Mouse (Mus musculus): Measurements from ENCODE around the gene Wwtr1. TPM values are rescaled to one million over a fixed set of nuclear protein-coding genes. Genes with fewer than 3 reads are reported as not detected.

The Wwtr1 gene
- total and polyA plus RNA-seq, 2 experiments: 4.9 to 11.9 TPM

GRCm38 (mm10) chr3:57603891-57604617 lies 28.3 kb upstream of the Wwtr1 start:
- Histone ChIP-seq H3K79me2 (ENCODE audit: control insufficient read depth, insufficient read depth, low read length) (no peaks in the 10 kb centered on the region), H3K27ac (replicated peaks; ENCODE audit: insufficient read depth, low read depth, low read length) (no peak overlapping the region), H3K27me3 (ENCODE audit: control insufficient read depth, insufficient read depth, low read length) (no peaks in the 10 kb centered on the region), H3K36me3 (ENCODE audit: control insufficient read depth, insufficient read depth, low read length) (no peaks in the 10 kb centered on the region), H3K4me3 (ENCODE audit: insufficient read depth, low read depth, low read length) (no peak overlapping the region), H3K9ac (ENCODE audit: low read depth, low read length) (no peak overlapping the region), H3K4me1 (ENCODE audit: control insufficient read depth, insufficient read depth, low read length) (peaks cover 4% of the 10 kb centered on the region)
- 53% methylated on average over 5 of the region's 5 CpGs for WGBS
- DNase-seq (ENCODE audit: extremely low read depth, low read depth, low spot score): peak; percentile 86
- TF ChIP-seq CTCF (IDR thresholded peaks at IDR 0.05; ENCODE audit: low read depth, low read length): no peak
- no peak for TF ChIP-seq POLR2A (IDR thresholded peaks at IDR 0.05; ENCODE audit: extremely low read depth, insufficient read depth, low read length)

- DNase-seq (ENCODE audit: extremely low read depth, low read depth, low spot score): no peak
- no peak for TF ChIP-seq POLR2A (IDR thresholded peaks at IDR 0.05; ENCODE audit: extremely low read depth, insufficient read depth, low read length)
- no peak for TF ChIP-seq CTCF (IDR thresholded peaks at IDR 0.05; ENCODE audit: low read depth, low read length)
- peaks cover 4% of the 10 kb centered on the region for H3K4me1 ChIP-seq (ENCODE audit: control insufficient read depth, insufficient read depth, low read length)
- no peak overlapping the region for H3K9ac ChIP-seq (ENCODE audit: low read depth, low read length)
- 65% methylated on average over 4 of the region's 4 CpGs for WGBS
- no peaks in the 10 kb centered on the region for H3K27me3 ChIP-seq (ENCODE audit: control insufficient read depth, insufficient read depth, low read length)
- no peaks in the 10 kb centered on the region for H3K79me2 ChIP-seq (ENCODE audit: control insufficient read depth, insufficient read depth, low read length)
- no peaks in the 10 kb centered on the region for H3K36me3 ChIP-seq (ENCODE audit: control insufficient read depth, insufficient read depth, low read length)
- no peak overlapping the region for H3K27ac ChIP-seq (replicated peaks; ENCODE audit: insufficient read depth, low read depth, low read length)
- no peak overlapping the region for H3K4me3 ChIP-seq (ENCODE audit: insufficient read depth, low read depth, low read length)
Observed at GRCm38 (mm10) chr3:57602610-57603009, 26.9 kb upstream of the Wwtr1 start.

- no peak overlapping the region for H3K27ac ChIP-seq (replicated peaks; ENCODE audit: insufficient read depth, low read depth, low read length)
Observed at GRCm38 (mm10) chr3:57596566-57596965, 20.9 kb upstream of the Wwtr1 start.

GRCm38 (mm10) chr3:57595506-57595905 lies 19.8 kb upstream of the Wwtr1 start:
- peak; percentile 89 for DNase-seq (ENCODE audit: extremely low read depth, low read depth, low spot score)

More at GRCm38 (mm10) chr3:57596566-57596965, 20.9 kb upstream of the Wwtr1 start:
- Histone ChIP-seq H3K27me3 (ENCODE audit: control insufficient read depth, insufficient read depth, low read length) (no peaks in the 10 kb centered on the region), H3K4me1 (ENCODE audit: control insufficient read depth, insufficient read depth, low read length) (peaks cover 2% of the 10 kb centered on the region; the same call in 1 of the 2 replicates), H3K9ac (ENCODE audit: low read depth, low read length) (no peak overlapping the region), H3K4me3 (ENCODE audit: insufficient read depth, low read depth, low read length) (no peak overlapping the region), H3K36me3 (ENCODE audit: control insufficient read depth, insufficient read depth, low read length) (no peaks in the 10 kb centered on the region), H3K79me2 (ENCODE audit: control insufficient read depth, insufficient read depth, low read length) (no peaks in the 10 kb centered on the region)
- WGBS: 73% methylated on average over 7 of the region's 7 CpGs
- TF ChIP-seq POLR2A (IDR thresholded peaks at IDR 0.05; ENCODE audit: extremely low read depth, insufficient read depth, low read length) (no peak), CTCF (IDR thresholded peaks at IDR 0.05; ENCODE audit: low read depth, low read length) (no peak)
- DNase-seq (ENCODE audit: extremely low read depth, low read depth, low spot score): no peak

GRCm38 (mm10) chr3:57585967-57586366 lies 10.3 kb upstream of the Wwtr1 start:
- 81% methylated on average over 6 of the region's 6 CpGs for WGBS
- H3K27ac ChIP-seq (replicated peaks; ENCODE audit: insufficient read depth, low read depth, low read length): no peak overlapping the region
- H3K4me3 ChIP-seq (ENCODE audit: insufficient read depth, low read depth, low read length): no peak overlapping the region

More at GRCm38 (mm10) chr3:57595506-57595905, 19.8 kb upstream of the Wwtr1 start:
- TF ChIP-seq CTCF (IDR thresholded peaks at IDR 0.05; ENCODE audit: low read depth, low read length) (no peak), POLR2A (IDR thresholded peaks at IDR 0.05; ENCODE audit: extremely low read depth, insufficient read depth, low read length) (no peak)
- peaks cover 2% of the 10 kb centered on the region; the same call in 1 of the 2 replicates for H3K4me1 ChIP-seq (ENCODE audit: control insufficient read depth, insufficient read depth, low read length)
- H3K79me2 ChIP-seq (ENCODE audit: control insufficient read depth, insufficient read depth, low read length): no peaks in the 10 kb centered on the region
- H3K4me3 ChIP-seq (ENCODE audit: insufficient read depth, low read depth, low read length): no peak overlapping the region
- H3K27me3 ChIP-seq (ENCODE audit: control insufficient read depth, insufficient read depth, low read length): no peaks in the 10 kb centered on the region
- H3K36me3 ChIP-seq (ENCODE audit: control insufficient read depth, insufficient read depth, low read length): no peaks in the 10 kb centered on the region
- H3K27ac ChIP-seq (replicated peaks; ENCODE audit: insufficient read depth, low read depth, low read length): no peak overlapping the region; the same call in 1 of the 2 replicates
- H3K9ac ChIP-seq (ENCODE audit: low read depth, low read length): no peak overlapping the region

GRCm38 (mm10) chr3:57583533-57583932 lies 7.8 kb upstream of the Wwtr1 start:
- no peak overlapping the region for H3K9ac ChIP-seq (ENCODE audit: low read depth, low read length)
- 70% methylated on average over 4 of the region's 4 CpGs for WGBS
- no peak overlapping the region for H3K27ac ChIP-seq (replicated peaks; ENCODE audit: insufficient read depth, low read depth, low read length)
- H3K4me1 ChIP-seq (ENCODE audit: control insufficient read depth, insufficient read depth, low read length): no peaks in the 10 kb centered on the region
- H3K36me3 ChIP-seq (ENCODE audit: control insufficient read depth, insufficient read depth, low read length): no peaks in the 10 kb centered on the region
- no peak overlapping the region for H3K4me3 ChIP-seq (ENCODE audit: insufficient read depth, low read depth, low read length)
- no peaks in the 10 kb centered on the region for H3K27me3 ChIP-seq (ENCODE audit: control insufficient read depth, insufficient read depth, low read length)
- no peak for TF ChIP-seq POLR2A (IDR thresholded peaks at IDR 0.05; ENCODE audit: extremely low read depth, insufficient read depth, low read length)
- TF ChIP-seq CTCF (IDR thresholded peaks at IDR 0.05; ENCODE audit: low read depth, low read length): no peak
- no peaks in the 10 kb centered on the region for H3K79me2 ChIP-seq (ENCODE audit: control insufficient read depth, insufficient read depth, low read length)
- DNase-seq (ENCODE audit: extremely low read depth, low read depth, low spot score): no peak

More at GRCm38 (mm10) chr3:57585967-57586366, 10.3 kb upstream of the Wwtr1 start:
- no peak for DNase-seq (ENCODE audit: extremely low read depth, low read depth, low spot score)
- Histone ChIP-seq H3K9ac (ENCODE audit: low read depth, low read length) (no peak overlapping the region), H3K4me1 (ENCODE audit: control insufficient read depth, insufficient read depth, low read length) (no peaks in the 10 kb centered on the region), H3K36me3 (ENCODE audit: control insufficient read depth, insufficient read depth, low read length) (no peaks in the 10 kb centered on the region), H3K79me2 (ENCODE audit: control insufficient read depth, insufficient read depth, low read length) (no peaks in the 10 kb centered on the region), H3K27me3 (ENCODE audit: control insufficient read depth, insufficient read depth, low read length) (no peaks in the 10 kb centered on the region)
- TF ChIP-seq POLR2A (IDR thresholded peaks at IDR 0.05; ENCODE audit: extremely low read depth, insufficient read depth, low read length) (no peak), CTCF (IDR thresholded peaks at IDR 0.05; ENCODE audit: low read depth, low read length) (no peak)

All from liver, adult 2 months (tissue).